Mouse (Mus musculus) hematopoietic stem cell, adult 5-6 weeks (primary cell): ENCODE measurements at regions not wholly inside any gene's neighbourhood (a gene's known extent, or its start where the extent isn't known, plus 50 kb on each side); places are given as distances from the start of the nearest gene placed in this dataset.

Source experiments
- ATAC-seq, 2 experiments: fragments of 125-278 bp in 1 of 2; replicated peaks in 1 of 2; 2 replicates each; pipeline ENCODE4 v1.8.0; 2016 to 2017; ENCODE audit warnings: inconsistent platforms in 2 of 2, mild to moderate bottlenecking in 2 of 2, moderate number of reproducible peaks in 2 of 2, low read depth in 1 of 2, moderate TSS enrichment in 1 of 2; ENCODE audit not compliant: low FRiP score in 2 of 2, poor library complexity in 2 of 2, severe bottlenecking in 2 of 2, insufficient read depth in 1 of 2, low TSS enrichment in 1 of 2

GRCm38 (mm10) chr16:65755667-65756066, 59.4 kb upstream of the Vgll3 start:
- no peak for ATAC-seq
